Mouse (Mus musculus) liver, postnatal 0 days (tissue): ENCODE measurements around the gene Gm20388. TPM values are rescaled to one million over a fixed set of nuclear protein-coding genes. Genes with fewer than 3 reads are reported as not detected.

Source experiments
- ATAC-seq: fragments of 200-750 bp; cut with Nextera tagmentation; 2 replicates; pipeline ENCODE4 v1.8.0; 2017; ENCODE audit warnings: mild to moderate bottlenecking, moderate library complexity
- DNase-seq: peaks from one replicate; pipeline ENCODE4 v3.0.0-alpha.2; 2016
- H3K27ac ChIP-seq: fragments of 300-500 bp; sonication (generic); 2 replicates; pipeline ENCODE4 v1.5.1; 2014; ENCODE audit warnings: antibody characterized with exemption, moderate library complexity, mild to moderate bottlenecking, low read depth
- H3K27me3 ChIP-seq: fragments of 300-500 bp; sonication (generic); 2 replicates; pipeline ENCODE4 v1.6.1; 2014; ENCODE audit warnings: low read length, control low read depth, mixed read lengths; ENCODE audit not compliant: insufficient read depth
- H3K36me3 ChIP-seq: fragments of 300-500 bp; sonication (generic); replicated peaks from 2 replicates; pipeline ENCODE4 v1.6.1; 2014; ENCODE audit warnings: mild to moderate bottlenecking, control low read depth, low read length, moderate library complexity, mixed read lengths; ENCODE audit not compliant: insufficient read depth
- H3K4me1 ChIP-seq: fragments of 300-500 bp; sonication (generic); 2 replicates; pipeline ENCODE4 v1.6.1; 2014; ENCODE audit warnings: antibody characterized with exemption, mild to moderate bottlenecking, control low read depth; ENCODE audit not compliant: insufficient read depth
- H3K4me2 ChIP-seq: fragments of 300-500 bp; sonication (generic); 2 replicates; pipeline ENCODE4 v1.6.1; 2014; ENCODE audit warnings: low read depth, mild to moderate bottlenecking, low read length, moderate library complexity, mixed read lengths
- H3K4me3 ChIP-seq: fragments of 300-500 bp; sonication (generic); 2 replicates; pipeline ENCODE4 v1.5.1; 2014; ENCODE audit warnings: low read depth, low read length
- H3K9ac ChIP-seq: fragments of 300-500 bp; sonication (generic); replicated peaks from 2 replicates; pipeline ENCODE4 v1.6.1; 2014; ENCODE audit warnings: mild to moderate bottlenecking, moderate library complexity
- H3K9me3 ChIP-seq: fragments of 300-500 bp; sonication (generic); 2 replicates; pipeline ENCODE4 v1.6.1; 2016; ENCODE audit warnings: mild to moderate bottlenecking, control low read depth, low read length, mixed read lengths
- CTCF ChIP-seq: sonication (generic); IDR thresholded peaks from 2 replicates; pipeline ENCODE4 v1.5.1; 2016; ENCODE audit warnings: antibody characterized with exemption, low read depth
- EP300 ChIP-seq: IDR thresholded peaks from 2 replicates; pipeline ENCODE4 v1.6.1; 2016; ENCODE audit warnings: antibody characterized with exemption, low read depth, mild to moderate bottlenecking
- WGBS: fragments of 180-500 bp; shearing (Covaris S2); extraction: QIAGEN DNeasy Blood & Tissue Kit; methylation state at CpG from one replicate; pipeline ENCODE4 v1.1.7; 2014; ENCODE audit not compliant: insufficient replicate concordance; 5-methylcytosine and 5-hydroxymethylcytosine counted together
- polyA plus RNA-seq: library from polyadenylated mRNA; unstranded; fragments of >200 nt; fragmentation: Nextera tagmentation; extraction: Ambion mirVana; gene quantifications from 2 replicates; pipeline ENCODE4 v1.2.1, GENCODE M21; 2015

Gene Gm20388
- polyA plus RNA-seq, 1 experiment from 2014 or later = not detected

DNA sequence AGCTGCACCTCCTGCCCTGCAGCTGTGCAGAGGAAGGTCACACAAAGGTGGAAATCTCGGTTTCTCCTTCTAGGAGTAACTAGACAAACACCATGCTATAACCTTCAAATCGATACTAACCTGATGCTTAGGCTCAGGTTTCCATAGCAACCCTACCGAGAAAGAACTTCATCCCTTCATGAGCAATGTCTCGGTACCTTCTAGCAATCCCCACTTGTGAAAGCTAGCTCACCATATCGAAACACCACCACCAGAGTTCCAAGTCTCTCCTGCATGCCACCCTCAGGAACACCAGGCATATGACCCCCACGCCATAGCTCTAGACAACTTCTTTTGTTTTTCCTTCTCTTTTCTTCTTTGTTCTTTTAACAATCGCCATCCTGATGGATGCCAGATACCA is 3814.6 kb downstream of the Gm20388 start:
- H3K27me3 ChIP-seq = 0 out of 2 replicates have a peak, but pooled peaks cover 4% of the 10 kb centered on the region
- H3K4me3 ChIP-seq = no peak overlapping the region
- no peaks in the 10 kb centered on the region for H3K36me3 ChIP-seq
- ATAC-seq (no peak), DNase-seq (no peak)
- TF ChIP-seq CTCF (no peak), EP300 (no peak)
- no peaks in the 10 kb centered on the region; the same call in 1 of the 2 replicates for H3K4me1 ChIP-seq
- no peak overlapping the region for H3K27ac ChIP-seq
- WGBS = 72% methylated on average over 7 of the region's 7 CpGs
- no peaks in the 10 kb centered on the region for H3K9me3 ChIP-seq
- H3K9ac ChIP-seq = no peak overlapping the region
- H3K4me2 ChIP-seq = no peak overlapping the region

DNA sequence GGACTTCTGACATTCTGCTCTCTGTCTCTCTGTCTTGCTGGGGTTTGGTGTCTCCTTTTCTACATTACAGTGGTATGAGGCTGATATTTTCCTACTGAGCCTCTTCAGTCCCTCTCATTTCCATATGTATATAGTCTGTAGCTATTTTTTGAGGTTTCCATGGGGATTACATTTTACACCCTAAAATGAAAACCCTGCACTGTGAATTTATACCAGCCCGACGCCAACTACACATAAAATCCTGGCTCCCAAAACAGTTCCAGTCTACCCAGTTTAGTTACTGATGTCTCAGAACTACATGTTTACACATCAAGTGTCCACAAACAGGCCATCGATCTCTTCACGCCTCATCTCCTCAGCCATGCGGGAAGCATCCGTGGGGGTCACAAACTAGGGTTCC is 3816.1 kb downstream of the Gm20388 start:
- TF ChIP-seq EP300 (no peak), CTCF (no peak)
- Histone ChIP-seq H3K27me3 (0 out of 2 replicates have a peak, but pooled peaks cover 4% of the 10 kb centered on the region), H3K4me1 (no peaks in the 10 kb centered on the region), H3K9me3 (no peaks in the 10 kb centered on the region), H3K9ac (no peak overlapping the region), H3K4me3 (no peak overlapping the region), H3K4me2 (no peak overlapping the region), H3K27ac (no peak overlapping the region), H3K36me3 (no peaks in the 10 kb centered on the region)
- no peak for DNase-seq
- no peak for ATAC-seq
- WGBS = 72% methylated on average over 6 of the region's 6 CpGs

DNA sequence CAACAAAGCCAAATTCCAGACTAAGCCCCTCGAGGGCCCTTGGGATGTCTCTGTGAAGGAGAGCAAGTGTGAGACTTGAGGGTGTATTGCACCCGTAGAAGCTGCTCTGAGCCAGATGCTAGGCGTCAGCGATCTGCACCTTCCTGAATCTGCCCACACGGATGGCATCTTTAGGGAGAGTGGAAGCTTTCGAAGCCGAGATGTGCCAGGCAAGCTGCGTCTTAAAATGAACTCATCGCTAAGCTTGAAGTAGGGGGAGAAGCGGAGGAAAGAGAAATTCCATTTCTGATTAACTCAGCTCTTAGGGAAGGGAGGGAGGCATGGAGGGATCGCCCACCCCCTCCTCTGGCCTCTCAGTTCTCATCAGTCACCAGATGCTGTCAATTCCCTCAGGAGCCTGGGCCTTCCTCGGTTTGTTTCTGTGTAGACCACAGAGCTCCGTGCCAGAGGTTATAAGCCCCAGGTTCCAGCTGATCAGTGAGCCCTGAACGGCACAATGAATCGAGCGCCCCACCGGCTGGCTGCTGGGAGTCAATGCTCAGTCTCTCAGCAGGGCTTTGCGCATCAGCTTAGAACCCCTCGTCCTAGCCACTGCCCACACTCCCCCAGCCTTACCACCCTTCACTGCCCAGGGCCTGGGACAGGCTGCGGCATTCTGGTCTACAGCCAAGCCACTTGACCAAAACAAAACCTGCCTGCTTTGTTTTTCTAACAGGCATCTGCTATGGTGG is 3818.6 kb downstream of the Gm20388 start:
- H3K27me3 ChIP-seq = 0 out of 2 replicates have a peak, but pooled peaks cover 4% of the 10 kb centered on the region
- H3K4me1 ChIP-seq = no peaks in the 10 kb centered on the region
- H3K9ac ChIP-seq = no peak overlapping the region
- H3K4me3 ChIP-seq = no peak overlapping the region
- DNase-seq = no peak
- no peak for TF ChIP-seq EP300
- 0 out of 2 replicates have a peak, but pooled peaks have one; percentile 7 for TF ChIP-seq CTCF
- H3K9me3 ChIP-seq = no peaks in the 10 kb centered on the region
- WGBS = 42% methylated on average over 20 of the region's 20 CpGs
- H3K4me2 ChIP-seq = no peak overlapping the region
- H3K27ac ChIP-seq = no peak overlapping the region
- H3K36me3 ChIP-seq = no peaks in the 10 kb centered on the region
- ATAC-seq = no peak

DNA sequence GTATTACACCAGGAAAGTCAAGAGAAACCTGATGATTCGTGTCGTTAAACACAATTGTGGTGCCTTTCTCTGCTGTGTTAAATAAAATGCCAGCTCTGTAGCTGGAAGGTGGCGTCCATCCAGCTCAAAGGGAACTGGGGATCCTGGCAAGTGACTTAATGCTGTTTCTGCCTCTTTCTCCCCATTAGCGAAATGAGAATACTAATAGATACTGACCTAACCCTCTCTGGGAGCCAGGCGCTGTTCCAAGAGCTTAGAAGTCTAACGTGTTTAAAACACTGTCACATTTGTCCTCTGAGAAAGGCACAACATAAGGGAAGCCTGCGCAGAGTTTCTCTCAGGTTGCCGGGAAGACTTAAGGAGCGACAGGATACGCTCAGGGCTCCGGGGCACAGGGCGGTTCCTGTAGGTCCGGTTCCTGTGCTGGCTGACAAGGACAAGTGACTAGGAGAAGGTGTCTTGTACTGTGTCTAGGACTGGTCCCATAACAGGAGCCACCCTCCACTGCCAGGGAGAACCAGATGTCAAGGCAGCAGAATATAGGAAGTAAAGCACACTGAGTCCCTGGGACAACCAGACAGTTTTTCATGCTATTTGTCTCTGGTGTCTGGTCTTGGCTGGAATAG is 3819.3 kb downstream of the Gm20388 start:
- ATAC-seq = no peak
- 0 out of 2 replicates have a peak, but pooled peaks cover 4% of the 10 kb centered on the region for H3K27me3 ChIP-seq
- WGBS = 63% methylated on average over 13 of the region's 13 CpGs
- no peak overlapping the region for H3K9ac ChIP-seq
- H3K27ac ChIP-seq = no peak overlapping the region
- DNase-seq = no peak
- no peak overlapping the region for H3K4me2 ChIP-seq
- H3K4me1 ChIP-seq = no peaks in the 10 kb centered on the region
- no peak overlapping the region for H3K4me3 ChIP-seq
- no peaks in the 10 kb centered on the region for H3K9me3 ChIP-seq
- no peak for TF ChIP-seq EP300
- no peak for TF ChIP-seq CTCF
- no peaks in the 10 kb centered on the region for H3K36me3 ChIP-seq

DNA sequence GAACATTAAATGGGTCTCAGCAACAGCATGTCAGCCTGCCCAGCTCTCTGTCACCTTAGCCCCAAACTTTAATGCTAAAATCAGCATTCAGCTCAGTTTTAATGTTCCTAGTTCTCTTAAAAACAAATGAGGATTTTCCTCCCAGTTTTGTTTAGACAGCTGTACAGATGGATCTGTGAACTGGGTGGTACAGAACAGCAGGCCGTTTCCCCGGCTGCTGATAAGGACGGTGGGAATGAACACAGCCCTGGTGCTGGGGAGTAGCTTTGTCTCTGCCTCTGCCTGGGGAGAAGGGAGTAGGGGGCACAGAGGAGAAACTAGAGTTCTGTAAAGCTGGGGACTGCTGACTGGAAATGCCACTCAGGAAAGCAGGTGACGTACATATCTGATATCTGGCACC is 3821.7 kb downstream of the Gm20388 start:
- WGBS = 31% methylated on average over 4 of the region's 4 CpGs
- H3K36me3 ChIP-seq = no peaks in the 10 kb centered on the region
- H3K4me2 ChIP-seq = no peak overlapping the region
- no peak overlapping the region for H3K4me3 ChIP-seq
- TF ChIP-seq EP300 = no peak
- TF ChIP-seq CTCF = no peak
- DNase-seq (no peak), ATAC-seq (no peak)
- H3K27me3 ChIP-seq = 0 out of 2 replicates have a peak, but pooled peaks cover 4% of the 10 kb centered on the region
- no peaks in the 10 kb centered on the region for H3K9me3 ChIP-seq
- H3K4me1 ChIP-seq = no peaks in the 10 kb centered on the region; the same call in 1 of the 2 replicates
- no peak overlapping the region for H3K9ac ChIP-seq
- H3K27ac ChIP-seq = no peak overlapping the region

DNA sequence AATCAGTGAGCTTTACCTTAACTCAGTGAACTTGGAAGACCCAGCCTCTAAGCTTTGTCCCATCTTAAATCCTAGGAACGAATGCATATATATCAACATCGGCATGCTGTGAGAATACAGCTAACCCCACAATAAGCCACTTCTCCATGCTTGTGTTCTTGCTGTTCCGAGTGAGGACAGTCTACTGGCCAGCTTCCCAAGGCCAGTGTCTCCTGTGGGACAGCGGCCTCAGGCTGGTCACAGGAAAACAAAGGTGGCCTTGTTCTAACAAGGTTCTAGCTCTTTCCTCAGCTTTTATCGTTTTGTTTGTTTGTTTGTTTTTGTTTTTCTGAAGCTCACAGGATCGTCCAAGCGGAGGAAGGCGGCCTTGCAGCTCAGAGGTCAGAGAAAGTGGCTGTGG is 3823.8 kb downstream of the Gm20388 start:
- H3K9me3 ChIP-seq = no peaks in the 10 kb centered on the region
- no peak for ATAC-seq
- H3K4me1 ChIP-seq = no peaks in the 10 kb centered on the region; the same call in 1 of the 2 replicates
- H3K36me3 ChIP-seq = no peaks in the 10 kb centered on the region
- no peak overlapping the region for H3K4me2 ChIP-seq
- TF ChIP-seq EP300 (no peak), CTCF (no peak)
- no peak overlapping the region for H3K4me3 ChIP-seq
- H3K27me3 ChIP-seq = 0 out of 2 replicates have a peak, but pooled peaks cover under 1% of the 10 kb centered on the region
- 75% methylated on average over 8 of the region's 8 CpGs for WGBS
- H3K27ac ChIP-seq = no peak overlapping the region
- no peak for DNase-seq
- H3K9ac ChIP-seq = no peak overlapping the region
